Mouse (Mus musculus) ES-E14 (cell line): ENCODE data around the gene Fchsd2. TPM values are rescaled to one million over a fixed set of nuclear protein-coding genes. Genes with fewer than 3 reads are reported as not detected.

Experiments used
- DNase-seq: peaks from one replicate; pipeline ENCODE4 v3.0.0-alpha.2; 2013; ENCODE audit warnings: low read depth, low spot score
- H3K27ac ChIP-seq: 2 replicates; pipeline ENCODE4 v1.5.1; 2012; ENCODE audit warnings: low read depth, mild to moderate bottlenecking, low read length, moderate library complexity, mixed read lengths; ENCODE audit not compliant: poor library complexity, insufficient read depth, severe bottlenecking
- H3K36me3 ChIP-seq: 2 replicates; pipeline ENCODE4 v1.6.1; 2012; ENCODE audit warnings: mild to moderate bottlenecking, low read length, moderate library complexity, mixed read lengths; ENCODE audit not compliant: control insufficient read depth, poor library complexity, insufficient read depth, severe bottlenecking
- H3K4me1 ChIP-seq, 2 experiments: fragments of 150-350 bp in 1 of 2; sonication (generic) in 1 of 2; 2 replicates each; pipeline ENCODE4 v1.6.1; 2012; ENCODE audit warnings: low read length in 2 of 2, mild to moderate bottlenecking in 1 of 2, mixed read lengths in 1 of 2; ENCODE audit not compliant: control insufficient read depth in 2 of 2, insufficient read depth in 2 of 2, poor library complexity in 1 of 2
- H3K4me3 ChIP-seq, 2 experiments: fragments of 150-350 bp in 1 of 2; sonication (generic) in 1 of 2; 2 replicates each; pipeline ENCODE4 v1.5.1; 2012; ENCODE audit warnings: low read length in 2 of 2, low read depth in 1 of 2, mild to moderate bottlenecking in 1 of 2, mixed read lengths in 1 of 2; ENCODE audit not compliant: insufficient read depth in 1 of 2, poor library complexity in 1 of 2, severe bottlenecking in 1 of 2
- H3K9ac ChIP-seq: 2 replicates; pipeline ENCODE4 v1.6.1; 2012; ENCODE audit warnings: low read depth, mild to moderate bottlenecking, low read length, mixed read lengths; ENCODE audit not compliant: poor library complexity, insufficient read depth, severe bottlenecking
- H3K9me3 ChIP-seq: fragments of 150-350 bp; sonication (generic); 2 replicates; pipeline ENCODE4 v1.6.1; 2012; ENCODE audit warnings: low read depth, mild to moderate bottlenecking, low read length; ENCODE audit not compliant: control insufficient read depth, insufficient read depth
- CHD2 ChIP-seq: IDR thresholded peaks from 2 replicates; pipeline ENCODE4 v1.6.1; 2014; ENCODE audit warnings: mild to moderate bottlenecking, low read depth, low read length, inconsistent platforms
- HCFC1 ChIP-seq: IDR thresholded peaks from 2 replicates; pipeline ENCODE4 v1.6.1; 2012; ENCODE audit warnings: low read length, inconsistent platforms, borderline replicate concordance; ENCODE audit not compliant: insufficient read depth
- MAFK ChIP-seq: IDR thresholded peaks from 2 replicates; pipeline ENCODE4 v1.6.1; 2014; ENCODE audit warnings: mild to moderate bottlenecking, low read depth, low read length, inconsistent platforms; ENCODE audit not compliant: insufficient read depth
- ZC3H11A ChIP-seq: IDR thresholded peaks from 2 replicates; pipeline ENCODE4 v1.6.1; 2012; ENCODE audit warnings: low read depth, mild to moderate bottlenecking, inconsistent platforms, low read length, borderline replicate concordance
- ZNF384 ChIP-seq: IDR thresholded peaks from 2 replicates; pipeline ENCODE4 v1.6.1; 2012; ENCODE audit warnings: low read depth, low read length, inconsistent platforms
- in situ Hi-C, 2 experiments: fragments of 600-800 bp; cut with MboI; formaldehyde crosslinking; loops; one replicate each; pipeline ENCODE4 v1.15.1; 2025; ENCODE audit warnings: low sequenced_read_pairs in 2 of 2, inconsistent platforms in 1 of 2; ENCODE audit not compliant: unreplicated experiment in 2 of 2
- total RNA-seq: library from RNA; depleted of rRNA; stranded (reverse); fragments of 300-350 nt; gene quantifications from 2 replicates; pipeline ENCODE4 v1.2.3, GENCODE M21; 2012

Fchsd2 gene
- total RNA-seq, 1 experiment = 11.1 TPM

- TF ChIP-seq MAFK (no peak), ZC3H11A (no peak), CHD2 (no peak), HCFC1 (no peak), ZNF384 (no peak)
- Histone ChIP-seq H3K27ac (no peak overlapping the region), H3K36me3 (no peaks in the 10 kb centered on the region), H3K4me3 (no peak overlapping the region), H3K9me3 (no peaks in the 10 kb centered on the region), H3K4me1 (no peaks in the 10 kb centered on the region), H3K9ac (no peak overlapping the region)
- in situ Hi-C loops = no loop called here
- no peak for DNase-seq
These were observed 124.1 kb downstream of the Fchsd2 start for GRCm38 (mm10) chr7:101216724-101217123.

GRCm38 (mm10) chr7:101223501-101223900 lies 130.8 kb downstream of the Fchsd2 start:
- no peaks in the 10 kb centered on the region for H3K36me3 ChIP-seq
- in situ Hi-C loops = no loop called here
- H3K9ac ChIP-seq = no peak overlapping the region
- no peak for TF ChIP-seq HCFC1
- no peak for TF ChIP-seq CHD2
- TF ChIP-seq ZC3H11A = no peak
- no peak for TF ChIP-seq MAFK
- no peak for TF ChIP-seq ZNF384
- no peak for DNase-seq
- no peak overlapping the region for H3K4me3 ChIP-seq
- H3K9me3 ChIP-seq = no peaks in the 10 kb centered on the region
- no peak overlapping the region for H3K27ac ChIP-seq
- H3K4me1 ChIP-seq = no peaks in the 10 kb centered on the region

- Histone ChIP-seq H3K4me3 (no peak overlapping the region), H3K9me3 (no peaks in the 10 kb centered on the region), H3K4me1 (peaks cover 0 to 2% of the 10 kb centered on the region in 2 experiments; a peak in 1 of 4 replicates), H3K9ac (no peak overlapping the region), H3K36me3 (no peaks in the 10 kb centered on the region), H3K27ac (no peak overlapping the region)
- in situ Hi-C loops = no loop called here
- no peak for DNase-seq
- TF ChIP-seq ZC3H11A (no peak), CHD2 (no peak), ZNF384 (no peak), HCFC1 (no peak), MAFK (no peak)
These were observed 136.7 kb downstream of the Fchsd2 start for GRCm38 (mm10) chr7:101229336-101229735.

GRCm38 (mm10) chr7:101231458-101231857 lies 138.8 kb downstream of the Fchsd2 start:
- Histone ChIP-seq H3K36me3 (no peaks in the 10 kb centered on the region), H3K4me3 (no peak overlapping the region), H3K9ac (no peak overlapping the region), H3K9me3 (no peaks in the 10 kb centered on the region), H3K4me1 (peaks cover 0 to 2% of the 10 kb centered on the region in 2 experiments; a peak in 1 of 4 replicates), H3K27ac (no peak overlapping the region)
- in situ Hi-C loops = no loop called here
- DNase-seq = peak; percentile 15
- TF ChIP-seq MAFK (no peak), ZC3H11A (no peak), HCFC1 (no peak), ZNF384 (no peak), CHD2 (no peak)

GRCm38 (mm10) chr7:101232716-101233115 lies 140.1 kb downstream of the Fchsd2 start:
- in situ Hi-C loops = no loop called here
- Histone ChIP-seq H3K4me3 (no peak overlapping the region), H3K4me1 (peaks cover 0 to 2% of the 10 kb centered on the region in 2 experiments; a peak in 1 of 4 replicates), H3K9ac (no peak overlapping the region), H3K36me3 (no peaks in the 10 kb centered on the region), H3K27ac (no peak overlapping the region), H3K9me3 (no peaks in the 10 kb centered on the region)
- no peak for DNase-seq
- TF ChIP-seq ZNF384 (no peak), ZC3H11A (no peak), MAFK (no peak), HCFC1 (no peak), CHD2 (no peak)
